Mouse (Mus musculus) kidney, adult 8-10 months (tissue): ENCODE measurements around the gene Tekt3.

ENCODE experiments used
- DNase-seq, 2 experiments: peaks; one replicate each; pipeline ENCODE4 v3.0.0; 2022

The Tekt3 gene

GRCm38 (mm10) chr11:63127513-63127912 lies 66.1 kb downstream of the Tekt3 start:
- no peak for DNase-seq

- no peak for DNase-seq
Observed at GRCm38 (mm10) chr11:63128784-63129183, 67.3 kb downstream of the Tekt3 start, which contains the start of gene Pmp22. Gene Pmp22 (plus strand): TSS chr11:63128982.

GRCm38 (mm10) chr11:63129375-63129774 lies 67.9 kb downstream of the Tekt3 start:
- peak; percentile 39 to 44 for DNase-seq

GRCm38 (mm10) chr11:63129840-63130239 lies 68.4 kb downstream of the Tekt3 start:
- DNase-seq, result no peak

GRCm38 (mm10) chr11:63130497-63130896 lies 69.0 kb downstream of the Tekt3 start:
- peak; percentile 79 to 80 for DNase-seq

- peak; percentile 35 to 47 for DNase-seq
Observed at GRCm38 (mm10) chr11:63131001-63131692, 69.7 kb downstream of the Tekt3 start.

GRCm38 (mm10) chr11:63131693-63132040 lies 70.2 kb downstream of the Tekt3 start:
- DNase-seq, result no peak

GRCm38 (mm10) chr11:63132151-63132500 lies 70.7 kb downstream of the Tekt3 start:
- DNase-seq, result no peak

GRCm38 (mm10) chr11:63132501-63133435 lies 71.3 kb downstream of the Tekt3 start:
- DNase-seq, result peak; percentile 54 to 59

GRCm38 (mm10) chr11:63134021-63134420 lies 72.6 kb downstream of the Tekt3 start:
- DNase-seq, result no peak

- DNase-seq, result no peak
Observed at GRCm38 (mm10) chr11:63134742-63135482, 73.5 kb downstream of the Tekt3 start.

GRCm38 (mm10) chr11:63135622-63136021 lies 74.2 kb downstream of the Tekt3 start:
- peak; percentile 75 to 87 for DNase-seq

GRCm38 (mm10) chr11:63136205-63136604 lies 74.8 kb downstream of the Tekt3 start:
- peak; percentile 66 to 67 for DNase-seq

- DNase-seq, result no peak
Observed at GRCm38 (mm10) chr11:63136836-63137416, 75.5 kb downstream of the Tekt3 start.

- DNase-seq, result no peak
Observed at GRCm38 (mm10) chr11:63138739-63139138, 77.3 kb downstream of the Tekt3 start.

- no peak for DNase-seq
Observed at GRCm38 (mm10) chr11:63142311-63142710, 80.9 kb downstream of the Tekt3 start.

GRCm38 (mm10) chr11:63142816-63143215 lies 81.4 kb downstream of the Tekt3 start:
- no peak for DNase-seq

- DNase-seq, result no peak
Observed at GRCm38 (mm10) chr11:63143486-63143885, 82.0 kb downstream of the Tekt3 start.
